Mouse (Mus musculus): ENCODE data around the gene Btrc. TPM values are rescaled to one million over a fixed set of nuclear protein-coding genes. Genes with fewer than 3 reads are reported as not detected.

The Btrc gene
- polyA plus RNA-seq, 1 experiment from 2014 or later, result 46.9 TPM

- peak overlapping the region; percentile 65; the same call in 1 of the 2 replicates for H3K27ac ChIP-seq
- H3K36me3 ChIP-seq, result peaks cover 22% of the 10 kb centered on the region
- H3K27me3 ChIP-seq (ENCODE audit: insufficient read depth, poor library complexity, severe bottlenecking), result peaks cover 43% of the 10 kb centered on the region
- peaks cover 27% of the 10 kb centered on the region for H3K4me1 ChIP-seq
- no peak for DNase-seq (ENCODE audit: low spot score)
- no peak overlapping the region for H3K4me3 ChIP-seq
- WGBS, result 85% methylated on average over 23 of the region's 23 CpGs
- H3K9me3 ChIP-seq, result no peaks in the 10 kb centered on the region
Observed at GRCm38 (mm10) chr19:45549128-45549915, 185.8 kb downstream of the Btrc start.

- no peaks in the 10 kb centered on the region for H3K9me3 ChIP-seq
- DNase-seq (ENCODE audit: low spot score), result no peak
- peaks cover 38% of the 10 kb centered on the region for H3K27me3 ChIP-seq (ENCODE audit: insufficient read depth, poor library complexity, severe bottlenecking)
- H3K4me1 ChIP-seq, result peaks cover 21% of the 10 kb centered on the region
- H3K36me3 ChIP-seq, result peaks cover 28% of the 10 kb centered on the region
- WGBS, result 78% methylated on average over 4 of the region's 4 CpGs
- H3K27ac ChIP-seq, result 0 out of 2 replicates have a peak overlapping the region, but pooled peaks have one; percentile 59
- H3K4me3 ChIP-seq, result no peak overlapping the region
Observed at GRCm38 (mm10) chr19:45549948-45550347, 186.4 kb downstream of the Btrc start.

GRCm38 (mm10) chr19:45552187-45552586, 188.7 kb downstream of the Btrc start:
- 60% methylated on average over 6 of the region's 6 CpGs for WGBS
- Histone ChIP-seq H3K27ac (no peak overlapping the region), H3K36me3 (peaks cover 47% of the 10 kb centered on the region), H3K4me1 (peaks cover 14% of the 10 kb centered on the region), H3K27me3 (ENCODE audit: insufficient read depth, poor library complexity, severe bottlenecking) (peaks cover 16% of the 10 kb centered on the region), H3K4me3 (no peak overlapping the region), H3K9me3 (no peaks in the 10 kb centered on the region)
- no peak for DNase-seq (ENCODE audit: low spot score)

GRCm38 (mm10) chr19:45554136-45554535, 190.6 kb downstream of the Btrc start:
- H3K27me3 ChIP-seq (ENCODE audit: insufficient read depth, poor library complexity, severe bottlenecking), result peaks cover 11% of the 10 kb centered on the region
- H3K4me1 ChIP-seq, result no peaks in the 10 kb centered on the region
- no peak overlapping the region for H3K27ac ChIP-seq
- WGBS, result 89% methylated on average over 11 of the region's 11 CpGs
- H3K9me3 ChIP-seq, result no peaks in the 10 kb centered on the region
- H3K4me3 ChIP-seq, result no peak overlapping the region
- peaks cover 58% of the 10 kb centered on the region for H3K36me3 ChIP-seq
- DNase-seq (ENCODE audit: low spot score), result no peak

- no peaks in the 10 kb centered on the region for H3K9me3 ChIP-seq
- peaks cover 11% of the 10 kb centered on the region for H3K4me1 ChIP-seq
- no peaks in the 10 kb centered on the region; the same call in 1 of the 2 replicates for H3K27me3 ChIP-seq (ENCODE audit: insufficient read depth, poor library complexity, severe bottlenecking)
- H3K27ac ChIP-seq, result peak within 1 kb of the TSS; percentile 91
- under 1% methylated on average over 35 of the region's 35 CpGs for WGBS
- DNase-seq (ENCODE audit: low spot score), result peak; percentile 93
- H3K4me3 ChIP-seq, result peak within 1 kb of the TSS; percentile 91
- H3K36me3 ChIP-seq, result peaks cover 30% of the 10 kb centered on the region
Observed at GRCm38 (mm10) chr19:45560153-45560890, 196.8 kb downstream of the Btrc start, which contains the start of the genes Poll and Gm17018. Gene Poll, minus strand, starts transcription at chr19:45560531. Gene Gm17018, plus strand, starts transcription at chr19:45560615.

GRCm38 (mm10) chr19:45565925-45566715, 202.6 kb downstream of the Btrc start:
- peaks cover 14% of the 10 kb centered on the region; the same call in 1 of the 2 replicates for H3K27me3 ChIP-seq (ENCODE audit: insufficient read depth, poor library complexity, severe bottlenecking)
- no peaks in the 10 kb centered on the region for H3K9me3 ChIP-seq
- peaks cover 17% of the 10 kb centered on the region for H3K4me1 ChIP-seq
- H3K27ac ChIP-seq, result no peak overlapping the region
- WGBS, result 66% methylated on average over 15 of the region's 15 CpGs
- H3K36me3 ChIP-seq, result 0 out of 2 replicates have a peak, but pooled peaks cover 8% of the 10 kb centered on the region
- H3K4me3 ChIP-seq, result no peak overlapping the region
- no peak for DNase-seq (ENCODE audit: low spot score)

- DNase-seq (ENCODE audit: low spot score), result no peak
- peaks cover 18% of the 10 kb centered on the region; the same call in 1 of the 2 replicates for H3K27me3 ChIP-seq (ENCODE audit: insufficient read depth, poor library complexity, severe bottlenecking)
- H3K4me1 ChIP-seq, result peaks cover 17% of the 10 kb centered on the region
- no peaks in the 10 kb centered on the region for H3K9me3 ChIP-seq
- H3K27ac ChIP-seq, result peak overlapping the region; percentile 42; the same call in 1 of the 2 replicates
- H3K4me3 ChIP-seq, result no peak overlapping the region
- WGBS, result 33% methylated on average over 14 of the region's 14 CpGs
- peaks cover 14% of the 10 kb centered on the region for H3K36me3 ChIP-seq
Observed at GRCm38 (mm10) chr19:45567367-45567766, 203.8 kb downstream of the Btrc start.

GRCm38 (mm10) chr19:45573033-45573432, 209.5 kb downstream of the Btrc start:
- no peaks in the 10 kb centered on the region for H3K9me3 ChIP-seq
- H3K4me3 ChIP-seq, result no peak overlapping the region
- H3K27ac ChIP-seq, result no peak overlapping the region; the same call in 1 of the 2 replicates
- peaks cover 51% of the 10 kb centered on the region for H3K4me1 ChIP-seq
- H3K36me3 ChIP-seq, result peaks cover 31% of the 10 kb centered on the region
- H3K27me3 ChIP-seq (ENCODE audit: insufficient read depth, poor library complexity, severe bottlenecking), result peaks cover 31% of the 10 kb centered on the region
- DNase-seq (ENCODE audit: low spot score), result no peak
- WGBS, result 73% methylated on average over 6 of the region's 6 CpGs

- H3K9me3 ChIP-seq, result no peaks in the 10 kb centered on the region
- H3K4me3 ChIP-seq, result no peak overlapping the region
- H3K36me3 ChIP-seq, result peaks cover 39% of the 10 kb centered on the region
- no peak overlapping the region for H3K27ac ChIP-seq
- peaks cover 58% of the 10 kb centered on the region for H3K4me1 ChIP-seq
- peak; percentile 89 for DNase-seq (ENCODE audit: low spot score)
- peaks cover 38% of the 10 kb centered on the region for H3K27me3 ChIP-seq (ENCODE audit: insufficient read depth, poor library complexity, severe bottlenecking)
- WGBS, result 13% methylated on average over 6 of the region's 6 CpGs
Observed at GRCm38 (mm10) chr19:45573861-45574267, 210.3 kb downstream of the Btrc start.

- H3K36me3 ChIP-seq, result peaks cover 43% of the 10 kb centered on the region
- WGBS, result 56% methylated on average over 7 of the region's 7 CpGs
- peaks cover 36% of the 10 kb centered on the region for H3K27me3 ChIP-seq (ENCODE audit: insufficient read depth, poor library complexity, severe bottlenecking)
- H3K4me1 ChIP-seq, result peaks cover 63% of the 10 kb centered on the region
- no peak overlapping the region; the same call in 1 of the 2 replicates for H3K27ac ChIP-seq
- no peak overlapping the region for H3K4me3 ChIP-seq
- no peaks in the 10 kb centered on the region for H3K9me3 ChIP-seq
- no peak for DNase-seq (ENCODE audit: low spot score)
Observed at GRCm38 (mm10) chr19:45574339-45574898, 210.9 kb downstream of the Btrc start.

- Histone ChIP-seq H3K27ac (peak overlapping the region; percentile 75), H3K9me3 (no peaks in the 10 kb centered on the region), H3K4me1 (peaks cover 70% of the 10 kb centered on the region), H3K36me3 (peaks cover 42% of the 10 kb centered on the region), H3K4me3 (peak overlapping the region; percentile 20; the same call in 1 of the 2 replicates), H3K27me3 (ENCODE audit: insufficient read depth, poor library complexity, severe bottlenecking) (peaks cover 34% of the 10 kb centered on the region; the same call in 1 of the 2 replicates)
- DNase-seq (ENCODE audit: low spot score), result no peak
- 36% methylated on average over 19 of the region's 19 CpGs for WGBS
Observed at GRCm38 (mm10) chr19:45574941-45575631, 211.6 kb downstream of the Btrc start.
